28 mouse cellular contexts compared by ENCODE assay signal in genomic region chr14:55524785-55525184, GRCm38 (mm10). TPM values are rescaled to one million over a fixed set of nuclear protein-coding genes. Genes with fewer than 3 reads are reported as not detected.
"Had no signal": no experiment of that assay in that cellular context is flagged by ENCODE, and none has a peak within 500 bp of the region (broad histone marks: within the 10 kb centered on the region; RNA-seq: fewer than 3 reads in every experiment).

Gene Nrl (minus strand): TSS chr14:55524981.

- DNase-seq: liver, postnatal 0 days; lung, adult 2 months; lung, postnatal 14 days; lung, postnatal 36 days; midbrain, embryonic 14.5 days; right cerebral cortex, adult 18-20 months; right cerebral cortex, postnatal 25 days; right cerebral cortex, postnatal 4 days; spleen, adult 18-20 months; thymus, adult 18-20 months; thymus, postnatal 14 days; thymus, postnatal 36 days had no signal

- H3K9me3 ChIP-seq: liver, embryonic 15.5 days; lung, embryonic 15.5 days; midbrain, embryonic 10.5 days; midbrain, embryonic 12.5 days; neural tube, embryonic 13.5 days; neural tube, embryonic 15.5 days had no signal

- H3K27ac ChIP-seq: liver, embryonic 15.5 days; lung, embryonic 15.5 days; macrophage; midbrain, embryonic 10.5 days; midbrain, embryonic 12.5 days; neural tube, embryonic 13.5 days; neural tube, embryonic 15.5 days had no signal

- H3K9ac ChIP-seq: liver, embryonic 15.5 days; liver, postnatal 0 days; lung, embryonic 15.5 days; midbrain, embryonic 12.5 days; neural tube, embryonic 13.5 days; neural tube, embryonic 15.5 days had no signal

- H3K4me2 ChIP-seq: liver, embryonic 15.5 days; lung, embryonic 15.5 days; midbrain, embryonic 12.5 days; neural tube, embryonic 13.5 days; neural tube, embryonic 15.5 days had no signal

- H3K36me3 ChIP-seq: liver, embryonic 15.5 days; lung, embryonic 15.5 days; midbrain, embryonic 10.5 days; midbrain, embryonic 12.5 days; neural tube, embryonic 13.5 days; neural tube, embryonic 15.5 days had no signal

- H3K4me3 ChIP-seq: liver, embryonic 15.5 days; lung, embryonic 15.5 days; midbrain, embryonic 10.5 days; midbrain, embryonic 12.5 days; myocyte; neural tube, embryonic 13.5 days; neural tube, embryonic 15.5 days had no signal

- ATAC-seq: liver, postnatal 0 days; lung, postnatal 0 days; midbrain, embryonic 16.5 days had no signal

RNA-seq across cellular contexts. Expression of gene Nrl, which starts in this region (rescaled TPM):
- total RNA-seq: megakaryocyte progenitor cell, adult 5-6 weeks; megakaryocyte-erythroid progenitor cell, adult 5-6 weeks had no signal
- polyA plus RNA-seq: liver, embryonic 15.5 days; liver, postnatal 0 days; lung, adult 2 months; lung, embryonic 15.5 days; lung, postnatal 0 days; macrophage; midbrain, embryonic 10.5 days; midbrain, embryonic 12.5 days; midbrain, embryonic 14.5 days; myocyte; neural tube, embryonic 11.5 days; small intestine, adult 2 months; stomach, embryonic 14.5 days; stomach, embryonic 16.5 days had no signal
